Comparison of ENCODE assay signal across 9 mouse cellular contexts in genomic region chr19:47918016-47918415, GRCm38 (mm10). TPM values are rescaled to one million over a fixed set of nuclear protein-coding genes. Genes with fewer than 3 reads are reported as not detected.
DNase-seq lines count a peak whose midpoint lies in the region; ATAC-seq lines count a peak whose summit lies in the region.
"Had no signal": no experiment of that assay in that cellular context is flagged by ENCODE, and none has a peak within 500 bp of the region (broad histone marks: within the 10 kb centered on the region; RNA-seq: fewer than 3 reads in every experiment).

No protein-coding gene starts in this region.

- no peak for DNase-seq in heart, postnatal 25 days (ENCODE audit: low spot score)
- DNase-seq in intestine, embryonic 14.5 days (ENCODE audit: low spot score): no peak
- peak; percentile 23 for DNase-seq in midbrain, embryonic 14.5 days
- no peak for DNase-seq in thymus, postnatal 10 days (ENCODE audit: low spot score in 2 of 2)
- no peak for DNase-seq in left cerebral cortex, postnatal 4 days
- DNase-seq in spleen, adult 18-20 months: no peak

- H3K27ac ChIP-seq in heart, embryonic 12.5 days (ENCODE audit: poor library complexity, severe bottlenecking): peak overlapping the region; percentile 94
- no peak overlapping the region for H3K27ac ChIP-seq in embryonic facial prominence, embryonic 12.5 days
- peak overlapping the region; percentile 97; the same call in 1 of the 2 replicates for H3K27ac ChIP-seq in intestine, embryonic 14.5 days (ENCODE audit: low read depth)
- H3K27ac ChIP-seq in midbrain, embryonic 14.5 days (replicated peaks; ENCODE audit: low read depth, low read length): no peak overlapping the region

- H3K36me3 ChIP-seq in heart, embryonic 12.5 days: peaks cover 5% of the 10 kb centered on the region; the same call in 1 of the 2 replicates
- H3K36me3 ChIP-seq in embryonic facial prominence, embryonic 12.5 days: no peaks in the 10 kb centered on the region
- 0 out of 2 replicates have a peak, but pooled peaks cover 8% of the 10 kb centered on the region for H3K36me3 ChIP-seq in intestine, embryonic 14.5 days (ENCODE audit: control insufficient read depth, insufficient read depth, low read length)
- no peaks in the 10 kb centered on the region for H3K36me3 ChIP-seq in midbrain, embryonic 14.5 days (ENCODE audit: control insufficient read depth, insufficient read depth, low read length)

- peak overlapping the region; percentile 94 for H3K9ac ChIP-seq in heart, embryonic 12.5 days
- peak overlapping the region; percentile 88 for H3K9ac ChIP-seq in embryonic facial prominence, embryonic 12.5 days
- H3K9ac ChIP-seq in intestine, embryonic 14.5 days (ENCODE audit: low read length): peak overlapping the region; percentile 79
- peak overlapping the region; percentile 2 for H3K9ac ChIP-seq in midbrain, embryonic 14.5 days (replicated peaks; ENCODE audit: low read length)

- no peak for ATAC-seq in heart, embryonic 12.5 days (ENCODE audit: insufficient number of reproducible peaks, low FRiP score)
- no peak for ATAC-seq in embryonic facial prominence, embryonic 12.5 days (ENCODE audit: insufficient number of reproducible peaks, insufficient read depth, low FRiP score, low TSS enrichment)
- ATAC-seq in intestine, embryonic 14.5 days (replicated peaks; ENCODE audit: low FRiP score, low TSS enrichment, low read depth): no peak
- no peak for ATAC-seq in midbrain, embryonic 14.5 days (ENCODE audit: low FRiP score, low TSS enrichment)

- peak overlapping the region; percentile 86 for H3K4me3 ChIP-seq in heart, embryonic 12.5 days
- H3K4me3 ChIP-seq in embryonic facial prominence, embryonic 12.5 days: peak overlapping the region; percentile 80
- peak overlapping the region; percentile 85 for H3K4me3 ChIP-seq in intestine, embryonic 14.5 days (ENCODE audit: low read depth, low read length)
- H3K4me3 ChIP-seq in midbrain, embryonic 14.5 days (replicated peaks; ENCODE audit: low read depth, low read length): peak overlapping the region; percentile 71

- WGBS in heart, embryonic 12.5 days: 16% methylated on average over 9 of the region's 9 CpGs
- WGBS in embryonic facial prominence, embryonic 12.5 days: 17% methylated on average over 9 of the region's 9 CpGs
- 18% methylated on average over 9 of the region's 9 CpGs for WGBS in intestine, embryonic 14.5 days
- 10% methylated on average over 9 of the region's 9 CpGs for WGBS in midbrain, embryonic 14.5 days

- H3K9me3 ChIP-seq in heart, embryonic 12.5 days (replicated peaks): no peaks in the 10 kb centered on the region
- H3K9me3 ChIP-seq in embryonic facial prominence, embryonic 12.5 days: no peaks in the 10 kb centered on the region
- no peaks in the 10 kb centered on the region for H3K9me3 ChIP-seq in intestine, embryonic 14.5 days (ENCODE audit: control insufficient read depth, low read length)
- no peaks in the 10 kb centered on the region for H3K9me3 ChIP-seq in midbrain, embryonic 14.5 days (ENCODE audit: control insufficient read depth, low read length)

- peaks cover 40% of the 10 kb centered on the region for H3K4me1 ChIP-seq in heart, embryonic 12.5 days (replicated peaks)
- H3K4me1 ChIP-seq in embryonic facial prominence, embryonic 12.5 days: peaks cover 20% of the 10 kb centered on the region
- peaks cover 21% of the 10 kb centered on the region for H3K4me1 ChIP-seq in intestine, embryonic 14.5 days (replicated peaks; ENCODE audit: control insufficient read depth, insufficient read depth, low read length)
- H3K4me1 ChIP-seq in midbrain, embryonic 14.5 days (ENCODE audit: control insufficient read depth, insufficient read depth, low read length): peaks cover 22% of the 10 kb centered on the region

- H3K4me2 ChIP-seq in heart, embryonic 12.5 days: peak overlapping the region; percentile 87
- H3K4me2 ChIP-seq in embryonic facial prominence, embryonic 12.5 days (replicated peaks): peak overlapping the region; percentile 75
- H3K4me2 ChIP-seq in intestine, embryonic 14.5 days (ENCODE audit: low read length): peak overlapping the region; percentile 62
- H3K4me2 ChIP-seq in midbrain, embryonic 14.5 days (ENCODE audit: low read length): peak overlapping the region; percentile 88

- no peaks in the 10 kb centered on the region for H3K27me3 ChIP-seq in heart, embryonic 12.5 days (replicated peaks)
- no peaks in the 10 kb centered on the region for H3K27me3 ChIP-seq in embryonic facial prominence, embryonic 12.5 days
- no peaks in the 10 kb centered on the region for H3K27me3 ChIP-seq in intestine, embryonic 14.5 days (replicated peaks; ENCODE audit: control insufficient read depth, insufficient read depth, low read length)
- H3K27me3 ChIP-seq in midbrain, embryonic 14.5 days (ENCODE audit: control insufficient read depth, insufficient read depth, low read length): no peaks in the 10 kb centered on the region

- intact Hi-C loops in heart, postnatal 25 days (cut with DNase I): no loop called here
- intact Hi-C loops in left cerebral cortex, postnatal 4 days (cut with DNase I): no loop called here

RNA-seq across cellular contexts. Expression of gene Cfap43, which starts 1.1 kb away (rescaled TPM):
- polyA plus RNA-seq in heart, embryonic 12.5 days (2016; fragmentation: Nextera tagmentation; extraction: Ambion mirVana): 0.10 and 0.19 TPM in 2 replicates
- total RNA-seq in heart, postnatal 25 days (2021): under 1 TPM in 1 of 2 experiments, not detected in 1; 0.25 TPM
- 0.19 and 0.29 TPM in 2 replicates for polyA plus RNA-seq in embryonic facial prominence, embryonic 12.5 days (2016; fragmentation: Nextera tagmentation; extraction: Ambion mirVana)
- 0.11 TPM in 2 replicates for polyA plus RNA-seq in intestine, embryonic 14.5 days (2014; fragmentation: Nextera tagmentation; extraction: Ambion mirVana)
- 0.47 and 0.77 TPM in 2 replicates for polyA plus RNA-seq in midbrain, embryonic 14.5 days (2014; fragmentation: Nextera tagmentation; extraction: Ambion mirVana)
- total RNA-seq in left cerebral cortex, postnatal 4 days (2021): 1 to 10 TPM; 1.2 to 1.7 TPM

RNA-seq across cellular contexts. Expression of gene Itprip, which starts 1.1 kb away (rescaled TPM):
- polyA plus RNA-seq in heart, embryonic 12.5 days (2016; fragmentation: Nextera tagmentation; extraction: Ambion mirVana): 24.4 and 25.5 TPM in 2 replicates
- total RNA-seq in heart, postnatal 25 days (2021): 1 to 10 TPM; 9.0 to 9.9 TPM
- polyA plus RNA-seq in embryonic facial prominence, embryonic 12.5 days (2016; fragmentation: Nextera tagmentation; extraction: Ambion mirVana): 18.5 and 20.0 TPM in 2 replicates
- polyA plus RNA-seq in intestine, embryonic 14.5 days (2014; fragmentation: Nextera tagmentation; extraction: Ambion mirVana): 9.9 and 13.0 TPM in 2 replicates
- polyA plus RNA-seq in midbrain, embryonic 14.5 days (2014; fragmentation: Nextera tagmentation; extraction: Ambion mirVana): 3.4 and 5.2 TPM in 2 replicates
- total RNA-seq in left cerebral cortex, postnatal 4 days (2021): 1 to 10 TPM; 2.3 to 2.8 TPM

RNA-seq across cellular contexts. Expression of gene Cfap58, which starts 19.5 kb away (rescaled TPM):
- polyA plus RNA-seq in heart, embryonic 12.5 days (2016; fragmentation: Nextera tagmentation; extraction: Ambion mirVana): not detected in 2 replicates
- 1 to 10 TPM; 2.6 to 3.3 TPM for total RNA-seq in heart, postnatal 25 days (2021)
- 0.15 TPM in 1 of 2 replicates, not detected in the other for polyA plus RNA-seq in embryonic facial prominence, embryonic 12.5 days (2016; fragmentation: Nextera tagmentation; extraction: Ambion mirVana)
- polyA plus RNA-seq in intestine, embryonic 14.5 days (2014; fragmentation: Nextera tagmentation; extraction: Ambion mirVana): not detected in 2 replicates
- polyA plus RNA-seq in midbrain, embryonic 14.5 days (2014; fragmentation: Nextera tagmentation; extraction: Ambion mirVana): 0.47 and 0.89 TPM in 2 replicates
- total RNA-seq in left cerebral cortex, postnatal 4 days (2021): under 1 TPM; 0.36 to 0.77 TPM
- total RNA-seq: hematopoietic stem cell, adult 5-6 weeks had no signal

RNA-seq across cellular contexts. Expression of gene Gsto2, which starts 52.7 kb away (rescaled TPM):
- 0.76 and 1.3 TPM in 2 replicates for polyA plus RNA-seq in heart, embryonic 12.5 days (2016; fragmentation: Nextera tagmentation; extraction: Ambion mirVana)
- 1 to 10 TPM; 1.9 to 2.0 TPM for total RNA-seq in heart, postnatal 25 days (2021)
- polyA plus RNA-seq in embryonic facial prominence, embryonic 12.5 days (2016; fragmentation: Nextera tagmentation; extraction: Ambion mirVana): 1.6 and 2.2 TPM in 2 replicates
- polyA plus RNA-seq in intestine, embryonic 14.5 days (2014; fragmentation: Nextera tagmentation; extraction: Ambion mirVana): 1.0 and 1.1 TPM in 2 replicates
- 1.0 and 1.2 TPM in 2 replicates for polyA plus RNA-seq in midbrain, embryonic 14.5 days (2014; fragmentation: Nextera tagmentation; extraction: Ambion mirVana)
- total RNA-seq in left cerebral cortex, postnatal 4 days (2021): under 1 TPM; 0.78 to 0.93 TPM
- total RNA-seq: hematopoietic stem cell, adult 5-6 weeks had no signal

Comparison
In these comparisons a context has a peak if more than half of its experiments do, and no peak if none do; other contexts are left out.
1. H3K27ac ChIP-seq: peak in heart, embryonic 12.5 days (single experiment) and intestine, embryonic 14.5 days (single experiment); none in embryonic facial prominence, embryonic 12.5 days (single experiment) and midbrain, embryonic 14.5 days (single experiment).
2. H3K9ac ChIP-seq: peak in every context shown above with its lines; median percentile 94 in heart, embryonic 12.5 days; 88 in embryonic facial prominence, embryonic 12.5 days; 79 in intestine, embryonic 14.5 days; 2 in midbrain, embryonic 14.5 days.
3. Peak in every context shown above with its lines, with median percentiles within 50 percentile points of each other: H3K4me2 ChIP-seq and H3K4me3 ChIP-seq.